Mouse (Mus musculus) forebrain, embryonic 15.5 days (tissue): Measurements from ENCODE around the gene Dpf3. TPM values are rescaled to one million over a fixed set of nuclear protein-coding genes. Genes with fewer than 3 reads are reported as not detected.

Source experiments
- ATAC-seq: fragments of 200-750 bp; cut with Nextera tagmentation; replicated peaks from 2 replicates; pipeline ENCODE4 v1.8.0; 2017; ENCODE audit warnings: mild to moderate bottlenecking, moderate TSS enrichment, moderate library complexity
- H3K27ac ChIP-seq: fragments of 300-500 bp; sonication (generic); replicated peaks from 2 replicates; pipeline ENCODE4 v1.5.1; 2015; ENCODE audit warnings: mild to moderate bottlenecking, inconsistent platforms
- H3K27me3 ChIP-seq: fragments of 300-500 bp; sonication (generic); 2 replicates; pipeline ENCODE4 v1.6.1; 2015; ENCODE audit warnings: inconsistent platforms
- H3K36me3 ChIP-seq: fragments of 300-500 bp; sonication (generic); 2 replicates; pipeline ENCODE4 v1.6.1; 2015; ENCODE audit warnings: mild to moderate bottlenecking, inconsistent platforms
- H3K4me1 ChIP-seq: fragments of 300-500 bp; sonication (generic); 2 replicates; pipeline ENCODE4 v1.6.1; 2015; ENCODE audit warnings: inconsistent platforms
- H3K4me2 ChIP-seq: fragments of 300-500 bp; sonication (generic); replicated peaks from 2 replicates; pipeline ENCODE4 v1.6.1; 2015; ENCODE audit warnings: mild to moderate bottlenecking, inconsistent platforms
- H3K4me3 ChIP-seq: fragments of 300-500 bp; sonication (generic); 2 replicates; pipeline ENCODE4 v1.5.1; 2015; ENCODE audit warnings: mild to moderate bottlenecking, inconsistent platforms
- H3K9ac ChIP-seq: fragments of 300-500 bp; sonication (generic); replicated peaks from 2 replicates; pipeline ENCODE4 v1.6.1; 2015; ENCODE audit warnings: mild to moderate bottlenecking, inconsistent platforms
- H3K9me3 ChIP-seq: fragments of 300-500 bp; sonication (generic); 2 replicates; pipeline ENCODE4 v1.6.1; 2016; ENCODE audit warnings: inconsistent platforms
- WGBS: fragments of 180-500 bp; shearing (Covaris S2); methylation state at CpG from one replicate; pipeline ENCODE4 v1.1.7; 2015; ENCODE audit warnings: mixed read lengths; 5-methylcytosine and 5-hydroxymethylcytosine counted together
- polyA plus RNA-seq: library from polyadenylated mRNA; unstranded; fragments of >200 nt; fragmentation: Nextera tagmentation; extraction: Ambion mirVana; gene quantifications from 2 replicates; pipeline ENCODE4 v1.2.1, GENCODE M21; 2015

Gene Dpf3
- polyA plus RNA-seq, 1 experiment from 2014 or later = 11.2 TPM

- Histone ChIP-seq H3K27ac (no peak overlapping the region), H3K9me3 (no peaks in the 10 kb centered on the region), H3K4me2 (no peak overlapping the region), H3K4me1 (no peaks in the 10 kb centered on the region), H3K36me3 (no peaks in the 10 kb centered on the region), H3K9ac (no peak overlapping the region), H3K4me3 (no peak overlapping the region), H3K27me3 (no peaks in the 10 kb centered on the region)
- 79% methylated on average over 9 of the region's 9 CpGs for WGBS
- ATAC-seq = no peak
These were observed 8.4 kb upstream of the Dpf3 start for GRCm38 (mm10) chr12:83495961-83496282.

- 83% methylated on average over 4 of the region's 4 CpGs for WGBS
- Histone ChIP-seq H3K4me3 (no peak overlapping the region), H3K27ac (no peak overlapping the region), H3K4me2 (no peak overlapping the region), H3K9ac (no peak overlapping the region), H3K36me3 (no peaks in the 10 kb centered on the region), H3K27me3 (no peaks in the 10 kb centered on the region), H3K4me1 (no peaks in the 10 kb centered on the region), H3K9me3 (no peaks in the 10 kb centered on the region)
- ATAC-seq = no peak
These were observed 7.9 kb upstream of the Dpf3 start for GRCm38 (mm10) chr12:83495248-83495960.

DNA sequence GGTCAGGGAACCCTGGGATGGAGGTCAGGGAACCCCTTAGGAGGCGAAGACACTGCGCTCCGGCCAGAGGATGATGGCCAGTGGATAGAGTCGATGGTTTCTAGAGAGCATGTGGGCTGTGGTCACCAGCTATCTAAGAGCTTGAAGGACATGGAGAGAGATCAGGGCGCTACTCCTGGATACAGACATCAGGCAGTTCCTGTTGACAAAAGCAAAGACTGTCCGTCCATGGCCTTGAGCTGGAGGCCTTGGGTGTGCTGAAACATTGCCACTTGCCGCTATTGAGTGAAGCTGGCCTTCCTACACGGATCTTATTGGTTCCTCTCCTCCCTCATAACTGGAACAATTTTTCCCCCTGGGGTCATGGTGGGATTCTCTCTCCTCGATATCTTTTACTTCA is 6.7 kb upstream of the Dpf3 start:
- Histone ChIP-seq H3K9ac (no peak overlapping the region), H3K36me3 (no peaks in the 10 kb centered on the region), H3K4me1 (no peaks in the 10 kb centered on the region), H3K27me3 (no peaks in the 10 kb centered on the region), H3K27ac (no peak overlapping the region), H3K4me2 (no peak overlapping the region), H3K4me3 (no peak overlapping the region), H3K9me3 (no peaks in the 10 kb centered on the region)
- ATAC-seq = no peak
- WGBS = 90% methylated on average over 9 of the region's 9 CpGs

DNA sequence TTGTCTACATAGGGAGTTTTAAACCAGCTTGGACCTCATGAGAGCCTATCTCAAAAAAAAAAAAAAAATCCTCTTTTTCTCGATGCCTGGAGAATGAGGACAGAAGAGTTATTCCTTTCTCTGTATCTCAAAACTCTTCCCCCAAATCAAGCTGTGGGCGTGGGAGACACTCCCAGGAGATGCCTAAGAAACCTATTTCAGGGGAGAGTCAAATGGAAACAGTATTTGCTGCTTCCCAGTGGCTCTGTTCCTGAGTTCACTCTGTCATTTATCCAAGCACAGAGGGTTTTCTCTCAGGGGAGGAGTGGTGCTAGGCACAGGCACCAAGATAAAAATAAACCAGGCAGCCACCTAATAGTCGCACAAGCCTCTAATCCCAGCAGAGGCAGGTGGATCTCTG is 5.3 kb upstream of the Dpf3 start:
- Histone ChIP-seq H3K9me3 (no peaks in the 10 kb centered on the region), H3K27me3 (no peaks in the 10 kb centered on the region), H3K4me2 (no peak overlapping the region), H3K4me3 (no peak overlapping the region), H3K9ac (no peak overlapping the region), H3K36me3 (no peaks in the 10 kb centered on the region), H3K27ac (no peak overlapping the region), H3K4me1 (peaks cover 13% of the 10 kb centered on the region)
- ATAC-seq = no peak
- WGBS = 76% methylated on average over 3 of the region's 3 CpGs

DNA sequence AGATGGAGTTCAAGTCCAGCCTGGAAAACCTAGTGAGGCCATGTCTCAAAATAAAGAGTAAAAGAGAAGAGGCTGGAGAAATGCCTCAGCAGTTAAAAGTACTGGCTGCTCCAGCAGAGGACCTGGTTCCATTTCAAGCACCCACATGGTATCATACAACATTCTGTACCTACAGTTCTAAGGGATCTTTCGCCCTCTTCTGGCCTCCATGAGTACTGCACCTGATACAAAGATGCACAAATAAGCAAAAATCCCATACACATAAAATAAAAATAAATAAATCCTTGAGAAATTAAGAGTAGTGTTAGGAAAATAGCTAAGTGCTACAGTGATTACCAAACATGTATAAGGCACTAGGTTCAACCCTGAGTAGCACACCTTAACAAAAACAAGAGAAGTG is 4.1 kb upstream of the Dpf3 start:
- H3K27me3 ChIP-seq = no peaks in the 10 kb centered on the region
- peaks cover 15% of the 10 kb centered on the region for H3K4me1 ChIP-seq
- no peaks in the 10 kb centered on the region for H3K9me3 ChIP-seq
- no peak overlapping the region for H3K4me3 ChIP-seq
- whole genome bisulfite sequencing = 36% methylated on average over 1 of the region's 1 CpGs
- no peak overlapping the region for H3K4me2 ChIP-seq
- no peak for ATAC-seq
- H3K9ac ChIP-seq = no peak overlapping the region
- H3K36me3 ChIP-seq = no peaks in the 10 kb centered on the region
- no peak overlapping the region for H3K27ac ChIP-seq

GRCm38 (mm10) chr12:83489748-83490147 is 2.2 kb upstream of the Dpf3 start:
- Histone ChIP-seq H3K27me3 (no peaks in the 10 kb centered on the region), H3K9me3 (no peaks in the 10 kb centered on the region), H3K27ac (no peak overlapping the region), H3K4me3 (no peak overlapping the region), H3K4me1 (peaks cover 25% of the 10 kb centered on the region), H3K36me3 (no peaks in the 10 kb centered on the region), H3K9ac (no peak overlapping the region), H3K4me2 (no peak overlapping the region)
- 24% methylated on average over 2 of the region's 2 CpGs for WGBS
- ATAC-seq = no peak

- ATAC-seq = no peak
- under 1% methylated on average over 29 of the region's 29 CpGs for WGBS
- no peaks in the 10 kb centered on the region; the same call in 1 of the 2 replicates for H3K27me3 ChIP-seq
- peaks cover 29% of the 10 kb centered on the region for H3K4me1 ChIP-seq
- no peaks in the 10 kb centered on the region for H3K9me3 ChIP-seq
- H3K9ac ChIP-seq = 0 out of 2 replicates have a peak overlapping the region, but pooled peaks have one; percentile 22
- peak overlapping the region; percentile 60 for H3K4me3 ChIP-seq
- no peaks in the 10 kb centered on the region for H3K36me3 ChIP-seq
- H3K4me2 ChIP-seq = peak overlapping the region; percentile 94
- no peak overlapping the region for H3K27ac ChIP-seq
These were observed 860 bp upstream of the Dpf3 start for GRCm38 (mm10) chr12:83488211-83488941.

DNA sequence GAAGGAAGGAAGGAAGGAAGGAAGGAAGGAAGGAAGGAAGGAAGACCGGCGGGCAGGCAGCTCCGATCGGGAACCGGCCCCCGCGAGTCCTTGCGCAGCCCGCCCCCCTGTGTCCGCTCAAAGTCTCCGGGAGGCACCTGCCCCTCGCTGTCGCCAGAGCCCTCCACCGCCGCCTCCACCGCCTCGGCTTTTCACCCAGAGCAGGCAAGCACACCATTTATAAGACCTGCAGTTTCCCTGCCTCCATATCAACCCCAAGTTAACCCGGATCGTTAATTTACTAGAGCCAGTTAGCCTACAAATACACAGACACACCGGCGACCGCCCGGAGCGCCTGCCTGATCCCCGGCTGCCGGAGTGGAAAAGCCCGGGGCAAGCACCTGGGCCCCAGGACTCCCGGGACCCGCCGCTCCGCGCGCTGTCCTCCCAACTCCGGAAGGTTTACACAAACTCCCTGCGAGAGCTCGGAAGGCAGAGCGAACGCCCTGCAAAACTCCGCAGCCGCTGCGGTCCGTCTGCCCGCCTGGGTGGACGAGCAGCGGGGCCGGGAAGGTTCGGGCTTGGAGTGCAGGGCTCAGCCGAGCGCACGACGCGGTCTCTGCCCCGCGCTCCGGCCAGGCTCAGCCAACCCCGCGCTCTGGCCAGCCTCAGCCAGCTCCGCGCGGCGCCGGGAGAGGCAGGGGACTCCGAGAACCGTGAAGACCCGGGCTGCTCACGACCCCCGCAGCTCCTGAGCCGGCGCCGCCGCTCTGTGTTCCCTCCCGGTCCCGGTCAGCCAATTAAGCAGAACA is 650 bp downstream of the Dpf3 start:
- no peaks in the 10 kb centered on the region for H3K36me3 ChIP-seq
- H3K27me3 ChIP-seq = no peaks in the 10 kb centered on the region; the same call in none of the 2 replicates
- peak overlapping the region; percentile 60 for H3K9ac ChIP-seq
- WGBS = under 1% methylated on average over 72 of the region's 73 CpGs
- peaks cover 29% of the 10 kb centered on the region for H3K4me1 ChIP-seq
- peak overlapping the region; percentile 79 for H3K27ac ChIP-seq
- H3K9me3 ChIP-seq = no peaks in the 10 kb centered on the region
- peak; percentile 56; the same call in 1 of the 2 replicates for ATAC-seq
- peak overlapping the region; percentile 94 for H3K4me2 ChIP-seq
- peak overlapping the region; percentile 60 for H3K4me3 ChIP-seq

DNA sequence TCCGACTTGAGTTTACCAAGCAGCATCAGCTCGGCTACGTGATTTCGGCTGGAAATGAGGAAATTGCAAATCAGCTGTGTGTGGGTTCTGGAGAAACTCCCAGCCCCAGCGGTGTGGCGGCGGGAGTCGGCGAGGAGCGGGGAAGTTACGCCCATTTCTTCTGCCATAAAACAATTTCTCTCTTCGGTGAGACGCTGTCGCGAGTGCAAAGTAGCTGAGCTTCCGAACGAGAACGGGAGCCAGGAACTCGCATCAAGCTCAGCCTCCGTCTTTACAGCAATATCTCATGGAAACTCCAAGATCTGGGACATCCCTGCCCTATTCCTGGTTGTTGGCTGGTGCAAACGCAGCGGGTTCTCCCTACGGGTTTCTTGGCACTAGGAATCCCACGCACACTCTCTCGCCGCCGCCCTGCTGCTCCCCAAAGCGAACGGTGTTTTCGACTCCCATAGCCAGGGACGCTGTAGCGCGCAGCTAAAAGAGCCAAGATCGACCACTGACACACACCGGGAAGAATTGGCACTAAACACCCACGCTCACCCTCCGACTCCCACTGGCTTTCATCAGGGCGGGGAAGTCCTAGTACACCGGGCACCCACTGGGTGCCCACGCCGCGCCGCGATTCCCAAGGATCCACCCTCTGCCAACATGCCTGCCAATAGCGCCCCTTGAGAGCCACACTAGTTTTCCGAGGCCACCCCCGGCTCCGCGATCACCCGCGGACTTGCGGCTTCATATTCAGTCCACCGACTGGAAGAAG is 1.4 kb downstream of the Dpf3 start:
- Histone ChIP-seq H3K4me3 (peak overlapping the region; percentile 60), H3K27me3 (no peaks in the 10 kb centered on the region; the same call in none of the 2 replicates), H3K4me1 (peaks cover 29% of the 10 kb centered on the region), H3K36me3 (no peaks in the 10 kb centered on the region), H3K9me3 (no peaks in the 10 kb centered on the region), H3K27ac (peak overlapping the region; percentile 79), H3K4me2 (peak overlapping the region; percentile 94), H3K9ac (peak overlapping the region; percentile 60)
- WGBS = under 1% methylated on average over 53 of the region's 53 CpGs
- ATAC-seq = peak; percentile 23

- Histone ChIP-seq H3K27ac (0 out of 2 replicates have a peak overlapping the region, but pooled peaks have one; percentile 79), H3K4me1 (peaks cover 29% of the 10 kb centered on the region), H3K4me2 (peak overlapping the region; percentile 94), H3K27me3 (no peaks in the 10 kb centered on the region; the same call in none of the 2 replicates), H3K36me3 (no peaks in the 10 kb centered on the region), H3K9ac (peak overlapping the region; percentile 60), H3K9me3 (no peaks in the 10 kb centered on the region), H3K4me3 (peak overlapping the region; percentile 60)
- WGBS = under 1% methylated on average over 24 of the region's 24 CpGs
- ATAC-seq = peak; percentile 30; the same call in 1 of the 2 replicates
These were observed 2.4 kb downstream of the Dpf3 start for GRCm38 (mm10) chr12:83484855-83485745.

- Histone ChIP-seq H3K9me3 (no peaks in the 10 kb centered on the region), H3K9ac (no peak overlapping the region), H3K36me3 (no peaks in the 10 kb centered on the region), H3K4me3 (no peak overlapping the region), H3K4me1 (peaks cover 24% of the 10 kb centered on the region), H3K4me2 (no peak overlapping the region), H3K27me3 (no peaks in the 10 kb centered on the region; the same call in none of the 2 replicates), H3K27ac (no peak overlapping the region)
- ATAC-seq = no peak
- WGBS = 71% methylated on average over 5 of the region's 5 CpGs
These were observed 3.9 kb downstream of the Dpf3 start for GRCm38 (mm10) chr12:83483653-83484052.
